Comparison of ENCODE assay signal across 22 mouse cellular contexts in genomic region chr2:140200713-140201112, GRCm38 (mm10). TPM values are rescaled to one million over a fixed set of nuclear protein-coding genes. Genes with fewer than 3 reads are reported as not detected.
DNase-seq lines count a peak whose midpoint lies in the region; ATAC-seq and TF ChIP-seq lines count a peak whose summit lies in the region.
"Had no signal": no experiment of that assay in that cellular context is flagged by ENCODE, and none has a peak within 500 bp of the region (broad histone marks: within the 10 kb centered on the region; RNA-seq: fewer than 3 reads in every experiment).

No protein-coding gene starts in this region.

- WGBS in kidney, adult 2 months: 53% methylated on average over 2 of the region's 2 CpGs
- WGBS in midbrain, postnatal 0 days: 84% methylated on average over 2 of the region's 2 CpGs
- WGBS in midbrain, embryonic 15.5 days: 82% methylated on average over 2 of the region's 2 CpGs

- peaks cover 3% of the 10 kb centered on the region for H3K36me3 ChIP-seq in kidney, adult 2 months (ENCODE audit: control insufficient read depth, insufficient read depth, low read length)
- peaks cover 32% of the 10 kb centered on the region for H3K36me3 ChIP-seq in midbrain, postnatal 0 days (ENCODE audit: insufficient read depth, low read length)
- H3K36me3 ChIP-seq in midbrain, embryonic 15.5 days (replicated peaks): peaks cover 10% of the 10 kb centered on the region

- TF ChIP-seq POLR2A in kidney, adult 2 months (IDR thresholded peaks at IDR 0.05; ENCODE audit: low read depth, low read length): no peak

- DNase-seq in cerebellum, postnatal 14 days: peak; percentile 20 to 31
- no peak for DNase-seq in cerebellum, adult 9-11 months
- no peak for DNase-seq in kidney, adult 2 months
- no peak for DNase-seq in kidney, adult 18-20 months
- peak; percentile 47 for DNase-seq in midbrain, postnatal 0 days (ENCODE audit: low spot score)
- no peak for DNase-seq in MN1 (ENCODE audit: low spot score)
- no peak for DNase-seq in urinary bladder, postnatal 36 days (ENCODE audit: low spot score in 2 of 2)
- DNase-seq: cerebellum, adult 9-10 months; gastrocnemius, postnatal 14 days; kidney, adult 9 months; liver; lung, postnatal 36 days; right cerebral cortex, adult 18-20 months; spleen, adult 18-20 months; thymus, postnatal 4 days had no signal

- no peaks in the 10 kb centered on the region for H3K27me3 ChIP-seq in kidney, adult 2 months (replicated peaks; ENCODE audit: control insufficient read depth, insufficient read depth, low read length)
- H3K27me3 ChIP-seq in midbrain, postnatal 0 days (ENCODE audit: insufficient read depth, low read length): no peaks in the 10 kb centered on the region
- H3K27me3 ChIP-seq in midbrain, embryonic 15.5 days (replicated peaks): no peaks in the 10 kb centered on the region
- H3K27me3 ChIP-seq: heart, embryonic 13.5 days; neural tube, embryonic 15.5 days had no signal

- H3K4me2 ChIP-seq in midbrain, postnatal 0 days (ENCODE audit: low read depth, low read length, poor library complexity, severe bottlenecking): no peak overlapping the region
- H3K4me2 ChIP-seq in midbrain, embryonic 15.5 days: no peak overlapping the region
- H3K4me2 ChIP-seq: heart, embryonic 13.5 days; neural tube, embryonic 15.5 days had no signal

- 0 out of 2 replicates have a peak, but pooled peaks have one; percentile 21 for TF ChIP-seq CTCF in kidney, adult 2 months (conservative IDR thresholded peaks at IDR 0.05; ENCODE audit: insufficient read depth, insufficient read length, low read depth, low read length)
- peak; percentile 72 for TF ChIP-seq CTCF in midbrain, postnatal 0 days (IDR thresholded peaks at IDR 0.05)

- no peak overlapping the region for H3K27ac ChIP-seq in kidney, adult 2 months (ENCODE audit: insufficient read depth, low read depth, low read length)
- H3K27ac ChIP-seq in midbrain, postnatal 0 days (ENCODE audit: low read depth, low read length): no peak overlapping the region
- no peak overlapping the region for H3K27ac ChIP-seq in midbrain, embryonic 15.5 days
- H3K27ac ChIP-seq: heart, embryonic 13.5 days; neural tube, embryonic 15.5 days had no signal

- no peak overlapping the region for H3K4me3 ChIP-seq in kidney, adult 2 months (ENCODE audit: insufficient read depth, low read depth, low read length)
- H3K4me3 ChIP-seq in midbrain, postnatal 0 days (ENCODE audit: low read depth, low read length): no peak overlapping the region
- H3K4me3 ChIP-seq in midbrain, embryonic 15.5 days: no peak overlapping the region
- H3K4me3 ChIP-seq: heart, embryonic 13.5 days; neural tube, embryonic 15.5 days had no signal

- ATAC-seq in midbrain, postnatal 0 days (ENCODE audit: low FRiP score): no peak
- ATAC-seq in midbrain, embryonic 15.5 days (replicated peaks): no peak
- ATAC-seq: forebrain, embryonic 16.5 days had no signal

- H3K9ac ChIP-seq in midbrain, postnatal 0 days (replicated peaks; ENCODE audit: low read length, poor library complexity, severe bottlenecking): no peak overlapping the region
- no peak overlapping the region for H3K9ac ChIP-seq in midbrain, embryonic 15.5 days
- H3K9ac ChIP-seq: heart, embryonic 13.5 days; neural tube, embryonic 15.5 days had no signal

- H3K4me1 ChIP-seq in kidney, adult 2 months (ENCODE audit: control insufficient read depth, insufficient read depth, low read length): no peaks in the 10 kb centered on the region
- no peaks in the 10 kb centered on the region for H3K4me1 ChIP-seq in midbrain, postnatal 0 days (ENCODE audit: insufficient read depth, low read length)
- no peaks in the 10 kb centered on the region for H3K4me1 ChIP-seq in midbrain, embryonic 15.5 days
- H3K4me1 ChIP-seq: neural tube, embryonic 15.5 days had no signal

- no peaks in the 10 kb centered on the region for H3K9me3 ChIP-seq in midbrain, postnatal 0 days (ENCODE audit: low read length)
- H3K9me3 ChIP-seq in midbrain, embryonic 15.5 days: no peaks in the 10 kb centered on the region
- H3K9me3 ChIP-seq: G1E; heart, embryonic 13.5 days; neural tube, embryonic 15.5 days had no signal

RNA-seq across cellular contexts. Expression of gene Ndufaf5, which starts 30.3 kb away (rescaled TPM):
- 10.4 and 10.9 TPM in 2 replicates for polyA plus RNA-seq in kidney, adult 2 months (2012; rRNA removed)
- 33.0 and 35.2 TPM in 2 replicates for total RNA-seq in midbrain, postnatal 0 days (2014; rRNA removed)
- polyA plus RNA-seq in midbrain, postnatal 0 days (2015; fragmentation: Nextera tagmentation; extraction: Ambion mirVana): 59.1 and 60.0 TPM in 2 replicates
- 47.4 and 52.9 TPM in 2 replicates for polyA plus RNA-seq in midbrain, embryonic 15.5 days (2015; fragmentation: Nextera tagmentation; extraction: Ambion mirVana)

RNA-seq across cellular contexts. Expression of gene Esf1, which starts 30.3 kb away (rescaled TPM):
- 1.0 and 1.4 TPM in 2 replicates for polyA plus RNA-seq in kidney, adult 2 months (2012; rRNA removed)
- 6.4 and 8.9 TPM in 2 replicates for total RNA-seq in midbrain, postnatal 0 days (2014; rRNA removed)
- polyA plus RNA-seq in midbrain, postnatal 0 days (2015; fragmentation: Nextera tagmentation; extraction: Ambion mirVana): 13.7 and 17.2 TPM in 2 replicates
- polyA plus RNA-seq in midbrain, embryonic 15.5 days (2015; fragmentation: Nextera tagmentation; extraction: Ambion mirVana): 14.5 and 16.3 TPM in 2 replicates

RNA-seq across cellular contexts. Expression of gene Gm17374, which starts 48.9 kb away (rescaled TPM):
- not detected in 2 replicates for polyA plus RNA-seq in kidney, adult 2 months (2012; rRNA removed)
- not detected in 2 replicates for total RNA-seq in midbrain, postnatal 0 days (2014; rRNA removed)
- not detected in 2 replicates for polyA plus RNA-seq in midbrain, postnatal 0 days (2015; fragmentation: Nextera tagmentation; extraction: Ambion mirVana)
- polyA plus RNA-seq in midbrain, embryonic 15.5 days (2015; fragmentation: Nextera tagmentation; extraction: Ambion mirVana): not detected in 2 replicates
- total RNA-seq: G1E; gastrocnemius, postnatal 14 days; left cerebral cortex, adult 8-10 months had no signal
- polyA plus RNA-seq: forebrain, embryonic 16.5 days; G1E; heart, embryonic 13.5 days; hindbrain, embryonic 11.5 days; neural tube, embryonic 15.5 days had no signal

Comparison
In these comparisons a context has a peak if more than half of its experiments do, and no peak if none do; other contexts are left out.
1. DNase-seq: peak in cerebellum, postnatal 14 days (2 of 2) and midbrain, postnatal 0 days (single experiment); none in cerebellum, adult 9-11 months (single experiment), kidney, adult 2 months (single experiment), kidney, adult 18-20 months (single experiment), MN1 (single experiment) and urinary bladder, postnatal 36 days (0 of 2).